In genomic region chr10:40302140-40302985, GRCm38 (mm10) we compare ENCODE assay signal across 8 mouse cellular contexts. TPM values are rescaled to one million over a fixed set of nuclear protein-coding genes. Genes with fewer than 3 reads are reported as not detected.
DNase-seq lines count a peak whose midpoint lies in the region; ATAC-seq lines count a peak whose summit lies in the region.

Gene Amd1, minus strand, starts transcription at chr10:40302186.

- ATAC-seq in megakaryocyte progenitor cell, adult 5-6 weeks (replicated peaks; ENCODE audit: poor library complexity) = peak; percentile 89

- peak; percentile 99 for DNase-seq in adipocyte (ENCODE audit: low spot score)
- DNase-seq in embryo, embryonic 10 days (ENCODE audit: low spot score) = peak; percentile 100
- DNase-seq in gastrocnemius, postnatal 10 days = peak; percentile 100
- DNase-seq in induced T-regulatory cell, adult 2 months (ENCODE audit: low read depth) = peak; percentile 99
- DNase-seq in left cerebral cortex, adult 9 months (ENCODE audit: low spot score in 2 of 2) = peak; percentile 96 to 99
- DNase-seq in right cerebral cortex, postnatal 14 days = peak; percentile 100
- peak; percentile 99 to 100 for DNase-seq in urinary bladder, postnatal 36 days (ENCODE audit: low spot score in 2 of 2)

RNA-seq across cellular contexts. Expression of gene Amd1, which starts in this region (rescaled TPM):
- total RNA-seq in gastrocnemius, postnatal 10 days (2021) = 10 to 100 TPM; 16.7 to 21.3 TPM
- 153 and 160 TPM in 2 replicates for total RNA-seq in megakaryocyte progenitor cell, adult 5-6 weeks (2015)
- total RNA-seq in megakaryocyte progenitor cell, adult 5-6 weeks (2017) = 170 and 202 TPM in 2 replicates

Comparison
In these comparisons a context has a peak if more than half of its experiments do, and no peak if none do; other contexts are left out.
1. Peak in every context shown above with its lines: DNase-seq and ATAC-seq.
2. RNA of gene Amd1 (total RNA-seq): 153 to 202 TPM in megakaryocyte progenitor cell, adult 5-6 weeks; 16.7 to 21.3 TPM in gastrocnemius, postnatal 10 days; every median in the first group is over 4 times any median in the second.